23 mouse cellular contexts compared by ENCODE assay signal in the genomic region with DNA sequence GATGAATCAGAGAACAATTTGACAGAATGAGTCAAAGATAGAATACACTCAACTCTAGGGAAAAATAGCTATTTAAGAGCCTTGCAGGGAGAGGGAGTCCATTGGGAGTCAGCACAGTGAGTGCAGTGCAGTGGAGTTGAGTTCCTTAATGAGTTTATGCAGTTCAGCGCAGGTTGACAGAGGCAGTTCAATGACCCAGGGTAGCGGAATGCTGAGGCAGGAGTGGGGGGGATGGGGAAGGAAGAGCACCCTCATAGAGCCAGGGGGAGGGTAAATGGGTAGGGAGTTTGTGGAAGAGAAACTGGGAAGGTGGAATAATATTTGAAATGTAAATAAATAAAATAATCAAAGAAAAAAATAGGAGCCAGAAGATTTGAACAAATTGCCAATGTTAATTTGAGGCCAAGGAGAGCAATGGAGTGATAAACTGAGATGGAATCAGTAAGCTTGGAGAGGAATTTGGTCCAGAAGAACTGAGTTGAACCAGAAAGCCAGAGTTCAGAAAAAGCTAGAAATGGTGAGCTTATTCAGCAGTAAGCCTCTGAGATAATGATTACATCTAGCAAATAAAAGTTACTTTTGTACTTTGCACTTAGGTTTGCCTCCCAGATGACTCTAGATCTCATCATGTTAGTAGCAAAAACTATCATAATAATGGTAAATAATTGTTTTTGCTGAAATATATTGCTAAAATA.
DNase-seq lines count a peak whose midpoint lies in the region; ATAC-seq and TF ChIP-seq lines count a peak whose summit lies in the region.
"Had no signal": no experiment of that assay in that cellular context is flagged by ENCODE, and none has a peak within 500 bp of the region (broad histone marks: within the 10 kb centered on the region; RNA-seq: fewer than 3 reads in every experiment).

No protein-coding gene starts in this region.

- peak; percentile 75 for DNase-seq in kidney, adult 2 months
- peak; percentile 2 for DNase-seq in brain, adult 2 months (ENCODE audit: low read depth, low spot score)
- DNase-seq in brain, embryonic 14.5 days (ENCODE audit: low read depth), result peak; percentile 1
- peak; percentile 2 for DNase-seq in kidney, postnatal 14 days
- DNase-seq in right cerebral cortex, adult 2 months (ENCODE audit: low spot score in 2 of 2), result no peak
- no peak for DNase-seq in forebrain, postnatal 0 days
- DNase-seq: adrenal gland, postnatal 10 days; adrenal gland, postnatal 36 days; cerebellum, adult 11-12 months; cerebellum, adult 8-10 months; cerebellum, postnatal 10 days; gastrocnemius, adult 2 months; gastrocnemius, postnatal 14 days; heart, adult 11 months had no signal

- H3K4me1 ChIP-seq in kidney, adult 2 months (ENCODE audit: control insufficient read depth, insufficient read depth, low read length), result no peaks in the 10 kb centered on the region
- no peaks in the 10 kb centered on the region for H3K4me1 ChIP-seq in kidney, embryonic 16.5 days (ENCODE audit: insufficient read depth, low read length)
- no peaks in the 10 kb centered on the region for H3K4me1 ChIP-seq in forebrain, postnatal 0 days (ENCODE audit: insufficient read depth)
- H3K4me1 ChIP-seq: forebrain, embryonic 10.5 days; forebrain, embryonic 13.5 days; hindbrain, embryonic 12.5 days; hindbrain, embryonic 15.5 days had no signal

- H3K4me3 ChIP-seq in kidney, adult 2 months (ENCODE audit: insufficient read depth, low read depth, low read length), result no peak overlapping the region
- no peak overlapping the region for H3K4me3 ChIP-seq in kidney, embryonic 16.5 days (ENCODE audit: low read length)
- H3K4me3 ChIP-seq in forebrain, postnatal 0 days (ENCODE audit: low read depth, low read length), result no peak overlapping the region
- H3K4me3 ChIP-seq: forebrain, embryonic 10.5 days; forebrain, embryonic 13.5 days; gastrocnemius, adult 2 months; hindbrain, embryonic 12.5 days; hindbrain, embryonic 15.5 days had no signal

- no peak overlapping the region for H3K4me2 ChIP-seq in kidney, embryonic 16.5 days (replicated peaks; ENCODE audit: low read depth, low read length)
- no peak overlapping the region for H3K4me2 ChIP-seq in forebrain, postnatal 0 days (ENCODE audit: low read depth)
- H3K4me2 ChIP-seq: forebrain, embryonic 13.5 days; heart, embryonic 11.5 days; hindbrain, embryonic 12.5 days; hindbrain, embryonic 15.5 days had no signal

- H3K9me3 ChIP-seq in kidney, embryonic 16.5 days (ENCODE audit: low read length), result no peaks in the 10 kb centered on the region
- H3K9me3 ChIP-seq in forebrain, postnatal 0 days (ENCODE audit: low read length), result no peaks in the 10 kb centered on the region
- H3K9me3 ChIP-seq: forebrain, embryonic 10.5 days; forebrain, embryonic 13.5 days; hindbrain, embryonic 12.5 days; hindbrain, embryonic 15.5 days had no signal

- no peaks in the 10 kb centered on the region for H3K36me3 ChIP-seq in kidney, adult 2 months (ENCODE audit: control insufficient read depth, insufficient read depth, low read length)
- H3K36me3 ChIP-seq in kidney, embryonic 16.5 days (ENCODE audit: insufficient read depth, low read length), result no peaks in the 10 kb centered on the region
- H3K36me3 ChIP-seq in forebrain, postnatal 0 days (ENCODE audit: insufficient read depth), result no peaks in the 10 kb centered on the region
- H3K36me3 ChIP-seq: forebrain, embryonic 10.5 days; hindbrain, embryonic 12.5 days; hindbrain, embryonic 15.5 days had no signal

- no peak for ATAC-seq in kidney, embryonic 16.5 days (ENCODE audit: low FRiP score, low TSS enrichment)
- ATAC-seq in CD4-positive, CD25-positive, alpha-beta regulatory T cell, adult 4 months, result no peak
- ATAC-seq in forebrain, postnatal 0 days, result no peak
- ATAC-seq: activated CD4-positive, CD25-positive, alpha-beta regulatory T cell, adult 4 months; forebrain, embryonic 13.5 days; forebrain, embryonic 16.5 days had no signal

- 34% methylated on average over 2 of the region's 2 CpGs for WGBS in kidney, adult 2 months
- WGBS in kidney, embryonic 16.5 days, result 55% methylated on average over 2 of the region's 2 CpGs
- whole genome bisulfite sequencing in forebrain, postnatal 0 days, result 46% methylated on average over 2 of the region's 2 CpGs

- H3K27ac ChIP-seq in kidney, adult 2 months (ENCODE audit: insufficient read depth, low read depth, low read length), result 0 out of 2 replicates have a peak overlapping the region, but pooled peaks have one; percentile 20
- H3K27ac ChIP-seq in kidney, embryonic 16.5 days (ENCODE audit: low read length), result no peak overlapping the region
- H3K27ac ChIP-seq in forebrain, postnatal 0 days (ENCODE audit: low read depth, low read length), result no peak overlapping the region
- H3K27ac ChIP-seq: forebrain, embryonic 10.5 days; forebrain, embryonic 13.5 days; gastrocnemius, adult 2 months; hindbrain, embryonic 12.5 days; hindbrain, embryonic 15.5 days had no signal

- TF ChIP-seq CTCF in kidney, adult 2 months (conservative IDR thresholded peaks at IDR 0.05; ENCODE audit: insufficient read depth, insufficient read length, low read depth, low read length), result no peak
- no peak for TF ChIP-seq CTCF in brain, embryonic 14.5 days (IDR thresholded peaks at IDR 0.05; ENCODE audit: borderline replicate concordance, extremely low read depth, insufficient read depth, insufficient read length)
- no peak for TF ChIP-seq CTCF in forebrain, postnatal 0 days (IDR thresholded peaks at IDR 0.05; ENCODE audit: low read depth)

- no peak for TF ChIP-seq POLR2A in kidney, adult 2 months (IDR thresholded peaks at IDR 0.05; ENCODE audit: low read depth, low read length)
- TF ChIP-seq POLR2A in brain, embryonic 14.5 days (IDR thresholded peaks at IDR 0.05; ENCODE audit: borderline replicate concordance, extremely low read depth, insufficient read depth, insufficient read length, poor library complexity, severe bottlenecking), result no peak

- H3K27me3 ChIP-seq in kidney, adult 2 months (replicated peaks; ENCODE audit: control insufficient read depth, insufficient read depth, low read length), result no peaks in the 10 kb centered on the region
- H3K27me3 ChIP-seq in kidney, embryonic 16.5 days (ENCODE audit: insufficient read depth, low read length), result no peaks in the 10 kb centered on the region
- H3K27me3 ChIP-seq in forebrain, postnatal 0 days (ENCODE audit: insufficient read depth, low read length), result no peaks in the 10 kb centered on the region
- H3K27me3 ChIP-seq: forebrain, embryonic 13.5 days; hindbrain, embryonic 12.5 days; hindbrain, embryonic 15.5 days had no signal

- H3K9ac ChIP-seq in kidney, embryonic 16.5 days (replicated peaks; ENCODE audit: low read length), result no peak overlapping the region
- no peak overlapping the region for H3K9ac ChIP-seq in forebrain, postnatal 0 days
- H3K9ac ChIP-seq: forebrain, embryonic 13.5 days; hindbrain, embryonic 12.5 days; hindbrain, embryonic 15.5 days had no signal

Comparison
In these comparisons a context has a peak if more than half of its experiments do, and no peak if none do; other contexts are left out.
1. DNase-seq: peak in kidney, adult 2 months (single experiment), brain, adult 2 months (single experiment), brain, embryonic 14.5 days (single experiment) and kidney, postnatal 14 days (single experiment); none in right cerebral cortex, adult 2 months (0 of 2) and forebrain, postnatal 0 days (single experiment).